In the genomic region with DNA sequence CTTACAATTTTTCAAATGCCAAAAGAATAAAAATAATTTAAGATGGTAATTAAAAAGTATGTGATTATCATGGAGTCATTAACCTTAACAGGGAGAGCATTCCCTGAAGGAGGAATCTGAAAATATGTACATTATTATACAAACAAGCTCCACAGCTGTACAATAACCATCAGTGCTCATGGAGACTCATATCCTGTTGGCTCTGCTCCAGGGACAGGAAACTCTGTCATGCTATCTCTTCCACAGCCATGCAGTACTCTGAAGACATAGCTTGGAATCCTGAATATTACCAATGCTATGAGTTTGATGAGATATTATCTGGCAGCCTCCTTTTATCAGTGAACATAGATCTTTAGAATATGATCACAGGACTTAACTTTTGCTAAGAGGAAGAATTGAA, we compare ENCODE assay signal across 26 mouse cellular contexts. TPM values are rescaled to one million over a fixed set of nuclear protein-coding genes. Genes with fewer than 3 reads are reported as not detected.
"Had no signal": no experiment of that assay in that cellular context is flagged by ENCODE, and none has a peak within 500 bp of the region (broad histone marks: within the 10 kb centered on the region; RNA-seq: fewer than 3 reads in every experiment).

No protein-coding gene starts in this region.

- H3K36me3 ChIP-seq: kidney, embryonic 15.5 days; limb, embryonic 13.5 days; midbrain, embryonic 12.5 days; midbrain, embryonic 15.5 days; neural tube, embryonic 12.5 days; neural tube, embryonic 15.5 days; stomach, embryonic 15.5 days had no signal

- DNase-seq: kidney, adult 2 months; kidney, postnatal 14 days; kidney, postnatal 4 days; left cerebral cortex, postnatal 4 days; lung, adult 18-20 months; right cerebral cortex, adult 18-20 months; right cerebral cortex, postnatal 14 days; spleen, adult 18-20 months; thymus, postnatal 36 days had no signal

- H3K9me3 ChIP-seq: kidney, embryonic 15.5 days; limb, embryonic 13.5 days; midbrain, embryonic 12.5 days; midbrain, embryonic 15.5 days; neural tube, embryonic 12.5 days; neural tube, embryonic 15.5 days; stomach, embryonic 15.5 days had no signal

- ATAC-seq: intestine, embryonic 16.5 days; midbrain, embryonic 15.5 days had no signal

- H3K4me1 ChIP-seq: kidney, embryonic 15.5 days; limb, embryonic 13.5 days; midbrain, embryonic 12.5 days; midbrain, embryonic 15.5 days; neural tube, embryonic 12.5 days; neural tube, embryonic 15.5 days; stomach, embryonic 15.5 days had no signal

- H3K4me3 ChIP-seq: kidney, embryonic 15.5 days; limb, embryonic 13.5 days; midbrain, embryonic 12.5 days; midbrain, embryonic 15.5 days; neural tube, embryonic 12.5 days; neural tube, embryonic 15.5 days; stomach, embryonic 15.5 days had no signal

- H3K4me2 ChIP-seq: kidney, embryonic 15.5 days; limb, embryonic 13.5 days; liver, embryonic 11.5 days; midbrain, embryonic 12.5 days; midbrain, embryonic 15.5 days; neural tube, embryonic 12.5 days; neural tube, embryonic 15.5 days; stomach, embryonic 15.5 days had no signal

- H3K27ac ChIP-seq: kidney, embryonic 15.5 days; limb, embryonic 13.5 days; liver, embryonic 14.5 days; macrophage; midbrain, embryonic 12.5 days; midbrain, embryonic 15.5 days; neural tube, embryonic 12.5 days; neural tube, embryonic 15.5 days; stomach, embryonic 15.5 days had no signal

- H3K9ac ChIP-seq: kidney, embryonic 15.5 days; limb, embryonic 13.5 days; liver, embryonic 14.5 days; midbrain, embryonic 12.5 days; midbrain, embryonic 15.5 days; neural tube, embryonic 12.5 days; neural tube, embryonic 15.5 days; stomach, embryonic 15.5 days had no signal

- H3K27me3 ChIP-seq: kidney, embryonic 15.5 days; limb, embryonic 13.5 days; midbrain, embryonic 12.5 days; midbrain, embryonic 15.5 days; neural tube, embryonic 12.5 days; neural tube, embryonic 15.5 days; stomach, embryonic 15.5 days had no signal

RNA-seq across cellular contexts. Expression of gene Aldoart1, which starts 8.2 kb away (rescaled TPM):
- total RNA-seq: layer of hippocampus, adult 18-20 months; layer of hippocampus, postnatal 14 days; left cerebral cortex, adult 8-10 months; left cerebral cortex, postnatal 14 days; left cerebral cortex, postnatal 4 days had no signal
- polyA plus RNA-seq: intestine, embryonic 16.5 days; liver, embryonic 11.5 days; liver, embryonic 14.5 days; lung, embryonic 16.5 days; macrophage; midbrain, embryonic 12.5 days; midbrain, embryonic 15.5 days; neural tube, embryonic 12.5 days; neural tube, embryonic 15.5 days; thymus, postnatal 0 days had no signal
